Mouse (Mus musculus): ENCODE measurements at regions not wholly inside any gene's neighbourhood (a gene's known extent, or its start where the extent isn't known, plus 50 kb on each side); places are given as distances from the start of the nearest gene placed in this dataset.

GRCm38 (mm10) chr8:11942892-11943332 lies 102.6 kb downstream of the Tex29 start:
- POLR2A ChIA-PET: no interaction called here
- peak; percentile 69 for ATAC-seq
- peak; percentile 88 for TF ChIP-seq CTCF (IDR thresholded peaks at IDR 0.05)

GRCm38 (mm10) chr8:11947766-11948165 lies 107.5 kb downstream of the Tex29 start:
- CTCF ChIA-PET: interaction anchor here (1.3 kb wide), 1 partner anchor 9 kb away, joined by 3 read pairs; no protein-coding TSS in a partner anchor
- no peak for DNase-seq (ENCODE audit: low read depth, low spot score)
- no peak for ATAC-seq
- POLR2A ChIA-PET: no interaction called here
- no peaks in the 10 kb centered on the region for H3K27me3 ChIP-seq
- no peak for TF ChIP-seq CTCF (IDR thresholded peaks at IDR 0.05)
- in situ Hi-C loops (cut with MboI; ENCODE audit: low pct_unique_long_range_greater_than_20kb): no loop called here

More at GRCm38 (mm10) chr8:11942892-11943332, 102.6 kb downstream of the Tex29 start:
- DNase-seq (ENCODE audit: low read depth, low spot score): no peak
- CTCF ChIA-PET: interaction anchor here (0.7 to 1.9 kb wide), 11 partner anchors 8 to 634 kb away, joined by 3 to 8 read pairs (median 3); no protein-coding TSS in a partner anchor
- in situ Hi-C loops (cut with MboI; ENCODE audit: low pct_unique_long_range_greater_than_20kb): no loop called here
- no peaks in the 10 kb centered on the region for H3K27me3 ChIP-seq

GRCm38 (mm10) chr8:11956268-11956667 lies 116.0 kb downstream of the Tex29 start:
- peaks cover 7% of the 10 kb centered on the region for H3K27me3 ChIP-seq
- no peak for TF ChIP-seq CTCF (IDR thresholded peaks at IDR 0.05)
- POLR2A ChIA-PET: no interaction called here
- DNase-seq (ENCODE audit: low read depth, low spot score): no peak
- in situ Hi-C loops (cut with MboI; ENCODE audit: low pct_unique_long_range_greater_than_20kb): loop anchor here (10.0 kb wide), 1 partner anchor 609 kb away; no protein-coding TSS in a partner anchor
- CTCF ChIA-PET: interaction anchor here (0.9 kb wide), 1 partner anchor 605 kb away, joined by 3 read pairs; no protein-coding TSS in a partner anchor
- ATAC-seq: no peak

GRCm38 (mm10) chr8:11957046-11957783 lies 116.9 kb downstream of the Tex29 start:
- ChIA-PET CTCF (interaction anchor here (0.8 to 1.6 kb wide), 4 partner anchors 9 to 649 kb away, joined by 3 to 4 read pairs (median 3); no protein-coding TSS in a partner anchor), POLR2A (no interaction called here)
- TF ChIP-seq CTCF (IDR thresholded peaks at IDR 0.05): peak; percentile 57
- in situ Hi-C loops (cut with MboI; ENCODE audit: low pct_unique_long_range_greater_than_20kb): loop anchor here (10.0 kb wide), 1 partner anchor 608 kb away; no protein-coding TSS in a partner anchor
- DNase-seq (ENCODE audit: low read depth, low spot score): no peak
- no peak for ATAC-seq
- H3K27me3 ChIP-seq: peaks cover 7% of the 10 kb centered on the region

- CTCF ChIA-PET: interaction anchor here (0.9 to 1.6 kb wide), 2 partner anchors 603 to 648 kb away, joined by 3 read pairs; no protein-coding TSS in a partner anchor
- no peak for DNase-seq (ENCODE audit: low read depth, low spot score)
- peaks cover 7% of the 10 kb centered on the region for H3K27me3 ChIP-seq
- POLR2A ChIA-PET: interaction anchor here (0.6 kb wide), 1 partner anchor 607 kb away, joined by 3 read pairs; no protein-coding TSS in a partner anchor
- ATAC-seq: no peak
- no peak for TF ChIP-seq CTCF (IDR thresholded peaks at IDR 0.05)
- in situ Hi-C loops (cut with MboI; ENCODE audit: low pct_unique_long_range_greater_than_20kb): loop anchor here (10.0 kb wide), 1 partner anchor 607 kb away; no protein-coding TSS in a partner anchor
These were observed 117.9 kb downstream of the Tex29 start for GRCm38 (mm10) chr8:11958176-11958575.

- TF ChIP-seq CTCF (IDR thresholded peaks at IDR 0.05): no peak
- no peak for DNase-seq (ENCODE audit: low read depth, low spot score)
- H3K27me3 ChIP-seq: peaks cover 7% of the 10 kb centered on the region
- POLR2A ChIA-PET: interaction anchor here (0.6 kb wide), 1 partner anchor 11 kb away, joined by 5 read pairs; no protein-coding TSS in a partner anchor
- CTCF ChIA-PET: interaction anchor here (1.6 kb wide), 1 partner anchor 603 kb away, joined by 3 read pairs; no protein-coding TSS in a partner anchor
- ATAC-seq: no peak
- in situ Hi-C loops (cut with MboI; ENCODE audit: low pct_unique_long_range_greater_than_20kb): loop anchor here (10.0 kb wide), 1 partner anchor 605 kb away; no protein-coding TSS in a partner anchor
These were observed 119.2 kb downstream of the Tex29 start for GRCm38 (mm10) chr8:11959466-11959865.

- DNase-seq (ENCODE audit: low read depth, low spot score) (no peak), ATAC-seq (no peak)
- ChIA-PET CTCF (no interaction called here), POLR2A (interaction anchor here (1.0 kb wide), 1 partner anchor 13 kb away, joined by 3 read pairs; no protein-coding TSS in a partner anchor)
- H3K27me3 ChIP-seq: no peaks in the 10 kb centered on the region
- TF ChIP-seq CTCF (IDR thresholded peaks at IDR 0.05): no peak
- in situ Hi-C loops (cut with MboI; ENCODE audit: low pct_unique_long_range_greater_than_20kb): loop anchor here (5.0 kb wide), 1 partner anchor 714 kb away; no protein-coding TSS in a partner anchor
These were observed 123.3 kb downstream of the Tex29 start for GRCm38 (mm10) chr8:11963575-11963974.

GRCm38 (mm10) chr8:11967670-11968069 lies 127.4 kb downstream of the Tex29 start:
- CTCF ChIA-PET: no interaction called here
- in situ Hi-C loops (cut with MboI; ENCODE audit: low pct_unique_long_range_greater_than_20kb): no loop called here
- peaks cover 12% of the 10 kb centered on the region for H3K27me3 ChIP-seq
- ATAC-seq (no peak), DNase-seq (ENCODE audit: low read depth, low spot score) (no peak)
- no peak for TF ChIP-seq CTCF (IDR thresholded peaks at IDR 0.05)
- POLR2A ChIA-PET: no interaction called here

- no peak for ATAC-seq
- CTCF ChIA-PET: interaction anchor here (1.3 kb wide), 2 partner anchors 13 kb away, joined by 3 to 4 read pairs; no protein-coding TSS in a partner anchor
- TF ChIP-seq CTCF (IDR thresholded peaks at IDR 0.05): no peak
- in situ Hi-C loops (cut with MboI; ENCODE audit: low pct_unique_long_range_greater_than_20kb): no loop called here
- no peak for DNase-seq (ENCODE audit: low read depth, low spot score)
- H3K27me3 ChIP-seq: peaks cover 18% of the 10 kb centered on the region
- POLR2A ChIA-PET: interaction anchor here (0.6 kb wide), 1 partner anchor 11 kb away, joined by 5 read pairs; no protein-coding TSS in a partner anchor
These were observed 130.2 kb downstream of the Tex29 start for GRCm38 (mm10) chr8:11970515-11970914.

GRCm38 (mm10) chr8:11973436-11973835 lies 133.2 kb downstream of the Tex29 start:
- in situ Hi-C loops (cut with MboI; ENCODE audit: low pct_unique_long_range_greater_than_20kb): no loop called here
- no peak for DNase-seq (ENCODE audit: low read depth, low spot score)

More at GRCm38 (mm10) chr8:11973436-11973835, 133.2 kb downstream of the Tex29 start:
- peaks cover 18% of the 10 kb centered on the region for H3K27me3 ChIP-seq
- POLR2A ChIA-PET: no interaction called here
- TF ChIP-seq CTCF (IDR thresholded peaks at IDR 0.05): no peak
- CTCF ChIA-PET: interaction anchor here (0.8 kb wide), 1 partner anchor 107 kb away, joined by 3 read pairs; no protein-coding TSS in a partner anchor
- ATAC-seq: no peak
